Mouse (Mus musculus): ENCODE results near the gene Gm17334.

- TF ChIP-seq USF1 (IDR thresholded peaks at IDR 0.05; ENCODE audit: low read depth): no peak
- TF ChIP-seq FOSL1 (IDR thresholded peaks at IDR 0.05; ENCODE audit: insufficient read depth, low read length, poor library complexity, severe bottlenecking): no peak
- TF ChIP-seq MAX (IDR thresholded peaks at IDR 0.05): no peak
- TF ChIP-seq CTCF (IDR thresholded peaks at IDR 0.05; ENCODE audit: control insufficient read depth, insufficient read depth, insufficient read length): no peak
- no peak for TF ChIP-seq CEBPB (IDR thresholded peaks at IDR 0.05; ENCODE audit: low read depth)
- TF ChIP-seq MYOD1 (IDR thresholded peaks at IDR 0.05; ENCODE audit: control insufficient read depth, insufficient read length, low read depth): no peak
Observed at GRCm38 (mm10) chr11:53764581-53764980, 8.4 kb downstream of the Gm17334 start.

Measured in C2C12 (cell line).